In genomic region chr4:94160620-94161019, GRCm38 (mm10) we compare ENCODE assay signal across 26 mouse cellular contexts.
A peak's percentile ranks its signal among the peaks of the same experiment; 100 is the strongest.
DNase-seq lines count a peak whose midpoint lies in the region; ATAC-seq and TF ChIP-seq lines count a peak whose summit lies in the region.
"Had no signal": no experiment of that assay in that cellular context is flagged by ENCODE, and none has a peak within 500 bp of the region (broad histone marks: within the 10 kb centered on the region; RNA-seq: fewer than 3 reads in every experiment).

No protein-coding gene starts in this region.

- peak; percentile 19; the same call in 1 of the 2 replicates for ATAC-seq in kidney, embryonic 16.5 days (ENCODE audit: low FRiP score, low TSS enrichment)
- peak; percentile 51; the same call in 1 of the 2 replicates for ATAC-seq in limb, embryonic 13.5 days (ENCODE audit: low FRiP score, low read depth)
- ATAC-seq: forebrain, embryonic 14.5 days; hindbrain, embryonic 16.5 days; intestine, embryonic 15.5 days; midbrain, embryonic 13.5 days had no signal

- no peaks in the 10 kb centered on the region for H3K27me3 ChIP-seq in kidney, embryonic 16.5 days (ENCODE audit: insufficient read depth, low read length)
- no peaks in the 10 kb centered on the region for H3K27me3 ChIP-seq in kidney, adult 2 months (replicated peaks; ENCODE audit: control insufficient read depth, insufficient read depth, low read length)
- H3K27me3 ChIP-seq in limb, embryonic 13.5 days: no peaks in the 10 kb centered on the region
- no peaks in the 10 kb centered on the region for H3K27me3 ChIP-seq in limb, embryonic 10.5 days (ENCODE audit: low read depth, poor library complexity, severe bottlenecking)
- H3K27me3 ChIP-seq: intestine, embryonic 15.5 days; liver, embryonic 15.5 days; lung, embryonic 15.5 days; midbrain, embryonic 13.5 days; stomach, embryonic 15.5 days had no signal

- H3K9me3 ChIP-seq in kidney, embryonic 16.5 days (ENCODE audit: low read length): no peaks in the 10 kb centered on the region
- no peaks in the 10 kb centered on the region for H3K9me3 ChIP-seq in limb, embryonic 13.5 days
- no peaks in the 10 kb centered on the region for H3K9me3 ChIP-seq in limb, embryonic 10.5 days (replicated peaks)
- H3K9me3 ChIP-seq: G1E; intestine, embryonic 15.5 days; liver, embryonic 15.5 days; lung, embryonic 15.5 days; midbrain, embryonic 13.5 days; stomach, embryonic 15.5 days had no signal

- no peak for DNase-seq in kidney, adult 2 months
- DNase-seq in limb, embryonic 10.5 days (ENCODE audit: low spot score): no peak
- DNase-seq in MN1 (ENCODE audit: low spot score): peak; percentile 56
- peak; percentile 32 for DNase-seq in brain, embryonic 14.5 days (ENCODE audit: low read depth)
- no peak for DNase-seq in ovary, adult 18-20 months (ENCODE audit: low spot score)
- DNase-seq: adrenal gland, postnatal 25 days; cerebellum, adult 18-20 months; cerebellum, postnatal 25 days; gastrocnemius, postnatal 14 days; heart, postnatal 14 days; kidney, postnatal 14 days; lung, postnatal 36 days; right cerebral cortex, postnatal 25 days; thymus, postnatal 14 days had no signal

- no peaks in the 10 kb centered on the region for H3K4me1 ChIP-seq in kidney, embryonic 16.5 days (ENCODE audit: insufficient read depth, low read length)
- H3K4me1 ChIP-seq in kidney, adult 2 months (ENCODE audit: control insufficient read depth, insufficient read depth, low read length): no peaks in the 10 kb centered on the region
- no peaks in the 10 kb centered on the region for H3K4me1 ChIP-seq in limb, embryonic 13.5 days
- H3K4me1 ChIP-seq in limb, embryonic 10.5 days: no peaks in the 10 kb centered on the region
- H3K4me1 ChIP-seq: intestine, embryonic 15.5 days; liver, embryonic 15.5 days; lung, embryonic 15.5 days; midbrain, embryonic 13.5 days; stomach, embryonic 15.5 days had no signal

- no peaks in the 10 kb centered on the region for H3K36me3 ChIP-seq in kidney, embryonic 16.5 days (ENCODE audit: insufficient read depth, low read length)
- H3K36me3 ChIP-seq in kidney, adult 2 months (ENCODE audit: control insufficient read depth, insufficient read depth, low read length): no peaks in the 10 kb centered on the region
- no peaks in the 10 kb centered on the region for H3K36me3 ChIP-seq in limb, embryonic 13.5 days
- no peaks in the 10 kb centered on the region for H3K36me3 ChIP-seq in limb, embryonic 10.5 days
- H3K36me3 ChIP-seq: G1E; intestine, embryonic 15.5 days; liver, embryonic 15.5 days; lung, embryonic 15.5 days; midbrain, embryonic 13.5 days; stomach, embryonic 15.5 days had no signal

- WGBS in kidney, embryonic 16.5 days: 32% methylated on average over 2 of the region's 2 CpGs
- 61% methylated on average over 2 of the region's 2 CpGs for WGBS in kidney, adult 2 months
- WGBS in limb, embryonic 13.5 days: 59% methylated on average over 2 of the region's 2 CpGs
- WGBS in limb, embryonic 10.5 days: 85% methylated on average over 2 of the region's 2 CpGs

- TF ChIP-seq CTCF in kidney, adult 2 months (conservative IDR thresholded peaks at IDR 0.05; ENCODE audit: insufficient read depth, insufficient read length, low read depth, low read length): no peak
- TF ChIP-seq CTCF in brain, embryonic 14.5 days (IDR thresholded peaks at IDR 0.05; ENCODE audit: borderline replicate concordance, extremely low read depth, insufficient read depth, insufficient read length): no peak

- H3K9ac ChIP-seq in kidney, embryonic 16.5 days (replicated peaks; ENCODE audit: low read length): no peak overlapping the region
- no peak overlapping the region for H3K9ac ChIP-seq in limb, embryonic 13.5 days
- H3K9ac ChIP-seq: intestine, embryonic 15.5 days; liver, embryonic 15.5 days; lung, embryonic 15.5 days; midbrain, embryonic 13.5 days; stomach, embryonic 15.5 days had no signal

- no peak overlapping the region for H3K4me3 ChIP-seq in kidney, embryonic 16.5 days (ENCODE audit: low read length)
- H3K4me3 ChIP-seq in kidney, adult 2 months (ENCODE audit: insufficient read depth, low read depth, low read length): no peak overlapping the region
- no peak overlapping the region for H3K4me3 ChIP-seq in limb, embryonic 13.5 days
- no peak overlapping the region for H3K4me3 ChIP-seq in limb, embryonic 10.5 days
- H3K4me3 ChIP-seq: intestine, embryonic 15.5 days; layer of hippocampus, adult 2 months; left cerebral cortex, adult 2 months; liver, embryonic 15.5 days; lung, embryonic 15.5 days; midbrain, embryonic 13.5 days; stomach, embryonic 15.5 days had no signal

- H3K4me2 ChIP-seq in kidney, embryonic 16.5 days (replicated peaks; ENCODE audit: low read depth, low read length): no peak overlapping the region
- H3K4me2 ChIP-seq in limb, embryonic 13.5 days (replicated peaks): no peak overlapping the region
- H3K4me2 ChIP-seq: intestine, embryonic 15.5 days; liver, embryonic 15.5 days; lung, embryonic 15.5 days; midbrain, embryonic 13.5 days; stomach, embryonic 15.5 days had no signal

- TF ChIP-seq POLR2A in kidney, adult 2 months (IDR thresholded peaks at IDR 0.05; ENCODE audit: low read depth, low read length): no peak
- no peak for TF ChIP-seq POLR2A in brain, embryonic 14.5 days (IDR thresholded peaks at IDR 0.05; ENCODE audit: borderline replicate concordance, extremely low read depth, insufficient read depth, insufficient read length, poor library complexity, severe bottlenecking)

- no peak overlapping the region for H3K27ac ChIP-seq in kidney, embryonic 16.5 days (ENCODE audit: low read length)
- H3K27ac ChIP-seq in kidney, adult 2 months (ENCODE audit: insufficient read depth, low read depth, low read length): no peak overlapping the region
- no peak overlapping the region for H3K27ac ChIP-seq in limb, embryonic 13.5 days
- no peak overlapping the region for H3K27ac ChIP-seq in limb, embryonic 10.5 days
- H3K27ac ChIP-seq: intestine, embryonic 15.5 days; layer of hippocampus, adult 2 months; left cerebral cortex, adult 2 months; liver, embryonic 15.5 days; lung, embryonic 15.5 days; midbrain, embryonic 13.5 days; stomach, embryonic 15.5 days had no signal

Comparison
In these comparisons a context has a peak if more than half of its experiments do, and no peak if none do; other contexts are left out.
1. DNase-seq: peak in MN1 (single experiment) and brain, embryonic 14.5 days (single experiment); none in kidney, adult 2 months (single experiment), limb, embryonic 10.5 days (single experiment) and ovary, adult 18-20 months (single experiment).